Mouse (Mus musculus) heart, adult 2 months (tissue): ENCODE data around the gene Ghdc. TPM values are rescaled to one million over a fixed set of nuclear protein-coding genes. Genes with fewer than 3 reads are reported as not detected.

ENCODE experiments used
- DNase-seq, 2 experiments: peaks; one replicate each; pipeline ENCODE4 v3.0.0; 2021
- H3K27ac ChIP-seq: fragments of 200-600 bp; 2 replicates; pipeline ENCODE4 v1.8.1; 2022
- H3K27me3 ChIP-seq: fragments of 200-500 bp; 2 replicates; pipeline ENCODE4 v1.6.1; 2012; ENCODE audit warnings: mild to moderate bottlenecking, low read length, inconsistent platforms, mixed read lengths; ENCODE audit not compliant: control insufficient read depth, insufficient read depth
- H3K36me3 ChIP-seq: fragments of 200-500 bp; 2 replicates; pipeline ENCODE4 v1.6.1; 2012; ENCODE audit warnings: low read length, inconsistent platforms; ENCODE audit not compliant: control insufficient read depth, insufficient read depth
- H3K4me1 ChIP-seq: fragments of 200-500 bp; 2 replicates; pipeline ENCODE4 v1.6.1; 2011; ENCODE audit warnings: low read length; ENCODE audit not compliant: control insufficient read depth, insufficient read depth
- H3K4me3 ChIP-seq: fragments of 200-600 bp; 2 replicates; pipeline ENCODE4 v1.8.1; 2022
- H3K79me2 ChIP-seq: fragments of 200-500 bp; replicated peaks from 2 replicates; pipeline ENCODE4 v1.6.1; 2012; ENCODE audit warnings: mild to moderate bottlenecking, inconsistent platforms, low read length, moderate library complexity, mixed read lengths; ENCODE audit not compliant: control insufficient read depth, insufficient read depth
- H3K9ac ChIP-seq: fragments of 200-500 bp; 2 replicates; pipeline ENCODE4 v1.6.1; 2012; ENCODE audit warnings: low read depth, mild to moderate bottlenecking, control low read depth, inconsistent platforms, low read length, mixed read lengths
- CTCF ChIP-seq: fragments of 200-600 bp; IDR thresholded peaks from 2 replicates; pipeline ENCODE4 v1.8.1; 2022; ENCODE audit warnings: antibody characterized with exemption, mild to moderate bottlenecking, moderate library complexity
- EP300 ChIP-seq: fragments of 200-500 bp; IDR thresholded peaks from 2 replicates; pipeline ENCODE4 v1.6.1; 2011; ENCODE audit warnings: low read depth, low read length, control low read depth; ENCODE audit not compliant: insufficient read depth
- POLR2A ChIP-seq: fragments of 200-500 bp; IDR thresholded peaks from 2 replicates; pipeline ENCODE4 v1.6.1; 2011; ENCODE audit warnings: mild to moderate bottlenecking, low read depth, low read length, control low read depth; ENCODE audit not compliant: insufficient read depth
- WGBS: fragments of 180-500 bp; shearing (Covaris S2); methylation state at CpG from one replicate; pipeline ENCODE4 v1.1.7; 2018; 5-methylcytosine and 5-hydroxymethylcytosine counted together
- intact Hi-C: fragments of 180-260 bp; cut with DNase I; formaldehyde crosslinking; loops from one replicate; pipeline ENCODE4 v1.15.1; 2025
- polyA plus RNA-seq: library from polyadenylated mRNA; depleted of rRNA; stranded (reverse); fragments of >200 nt; gene quantifications from 2 replicates; pipeline ENCODE4 v1.2.3, GENCODE M21; 2012
- total RNA-seq, 2 experiments: library from RNA; stranded (reverse); gene quantifications; 2 replicates each; pipeline ENCODE4 v1.2.3; 2021

Gene Ghdc
- total and polyA plus RNA-seq, 3 experiments: 10.1 to 11.6 (median 11.2) TPM

GRCm38 (mm10) chr11:100781763-100782475, 11.2 kb upstream of the Ghdc start:
- peak in 1 of 2 experiments; percentile 39 for DNase-seq
- Histone ChIP-seq H3K4me3 (no peak overlapping the region), H3K27ac (no peak overlapping the region), H3K27me3 (no peaks in the 10 kb centered on the region), H3K36me3 (peaks cover 2% of the 10 kb centered on the region), H3K9ac (no peak overlapping the region), H3K4me1 (peaks cover 2% of the 10 kb centered on the region), H3K79me2 (no peaks in the 10 kb centered on the region)
- 55% methylated on average over 15 of the region's 15 CpGs for WGBS
- intact Hi-C loops: no loop called here
- no peak for TF ChIP-seq CTCF
- TF ChIP-seq POLR2A: no peak
- TF ChIP-seq EP300: no peak

- intact Hi-C loops: no loop called here
Measured at GRCm38 (mm10) chr11:100780247-100780646, 9.5 kb upstream of the Ghdc start.

GRCm38 (mm10) chr11:100778069-100778468, 7.3 kb upstream of the Ghdc start:
- H3K27me3 ChIP-seq: no peaks in the 10 kb centered on the region
- DNase-seq: no peak
- peaks cover 2% of the 10 kb centered on the region for H3K4me1 ChIP-seq
- TF ChIP-seq POLR2A (no peak), EP300 (no peak), CTCF (no peak)
- intact Hi-C loops: no loop called here
- WGBS: 67% methylated on average over 3 of the region's 3 CpGs
- H3K27ac ChIP-seq: no peak overlapping the region
- no peak overlapping the region for H3K4me3 ChIP-seq
- H3K79me2 ChIP-seq: no peaks in the 10 kb centered on the region
- no peak overlapping the region for H3K9ac ChIP-seq
- no peaks in the 10 kb centered on the region for H3K36me3 ChIP-seq

More at GRCm38 (mm10) chr11:100780247-100780646, 9.5 kb upstream of the Ghdc start:
- Histone ChIP-seq H3K4me1 (peaks cover 2% of the 10 kb centered on the region), H3K27me3 (no peaks in the 10 kb centered on the region), H3K79me2 (no peaks in the 10 kb centered on the region), H3K27ac (no peak overlapping the region), H3K9ac (no peak overlapping the region), H3K4me3 (no peak overlapping the region), H3K36me3 (no peaks in the 10 kb centered on the region)
- no peak for DNase-seq
- 77% methylated on average over 8 of the region's 8 CpGs for WGBS
- no peak for TF ChIP-seq POLR2A
- no peak for TF ChIP-seq CTCF

GRCm38 (mm10) chr11:100775921-100776320, 5.2 kb upstream of the Ghdc start:
- Histone ChIP-seq H3K27me3 (no peaks in the 10 kb centered on the region), H3K9ac (no peak overlapping the region), H3K79me2 (no peaks in the 10 kb centered on the region), H3K27ac (no peak overlapping the region), H3K4me1 (peaks cover 1% of the 10 kb centered on the region; the same call in 1 of the 2 replicates), H3K36me3 (no peaks in the 10 kb centered on the region), H3K4me3 (no peak overlapping the region)
- TF ChIP-seq POLR2A (no peak), EP300 (no peak), CTCF (no peak)
- intact Hi-C loops: no loop called here
- no peak for DNase-seq
- 71% methylated on average over 10 of the region's 10 CpGs for WGBS

GRCm38 (mm10) chr11:100774261-100774660, 3.5 kb upstream of the Ghdc start:
- H3K4me3 ChIP-seq: no peak overlapping the region
- H3K27me3 ChIP-seq: no peaks in the 10 kb centered on the region
- TF ChIP-seq POLR2A (no peak), CTCF (no peak), EP300 (no peak)
- no peak overlapping the region for H3K27ac ChIP-seq
- no peak overlapping the region for H3K9ac ChIP-seq
- DNase-seq: no peak
- WGBS: 82% methylated on average over 4 of the region's 4 CpGs
- peaks cover 3% of the 10 kb centered on the region for H3K4me1 ChIP-seq
- no peaks in the 10 kb centered on the region for H3K36me3 ChIP-seq
- no peaks in the 10 kb centered on the region for H3K79me2 ChIP-seq
- intact Hi-C loops: no loop called here

GRCm38 (mm10) chr11:100769980-100770379, 777 bp downstream of the Ghdc start:
- intact Hi-C loops: no loop called here
- Histone ChIP-seq H3K4me1 (peaks cover 3% of the 10 kb centered on the region), H3K9ac (peak overlapping the region; percentile 66), H3K36me3 (no peaks in the 10 kb centered on the region), H3K79me2 (no peaks in the 10 kb centered on the region), H3K27ac (peak overlapping the region; percentile 94; the same call in 1 of the 2 replicates), H3K4me3 (peak overlapping the region; percentile 85), H3K27me3 (no peaks in the 10 kb centered on the region)
- no peak for DNase-seq
- 42% methylated on average over 6 of the region's 6 CpGs for WGBS
- no peak for TF ChIP-seq POLR2A
- TF ChIP-seq CTCF: 0 out of 2 replicates have a peak, but pooled peaks have one; percentile 1
